Mouse (Mus musculus): Measurements from ENCODE around the gene 4932414N04Rik. TPM values are rescaled to one million over a fixed set of nuclear protein-coding genes. Genes with fewer than 3 reads are reported as not detected.

4932414N04Rik gene
- polyA plus RNA-seq, 1 experiment from 2014 or later: not detected

DNA sequence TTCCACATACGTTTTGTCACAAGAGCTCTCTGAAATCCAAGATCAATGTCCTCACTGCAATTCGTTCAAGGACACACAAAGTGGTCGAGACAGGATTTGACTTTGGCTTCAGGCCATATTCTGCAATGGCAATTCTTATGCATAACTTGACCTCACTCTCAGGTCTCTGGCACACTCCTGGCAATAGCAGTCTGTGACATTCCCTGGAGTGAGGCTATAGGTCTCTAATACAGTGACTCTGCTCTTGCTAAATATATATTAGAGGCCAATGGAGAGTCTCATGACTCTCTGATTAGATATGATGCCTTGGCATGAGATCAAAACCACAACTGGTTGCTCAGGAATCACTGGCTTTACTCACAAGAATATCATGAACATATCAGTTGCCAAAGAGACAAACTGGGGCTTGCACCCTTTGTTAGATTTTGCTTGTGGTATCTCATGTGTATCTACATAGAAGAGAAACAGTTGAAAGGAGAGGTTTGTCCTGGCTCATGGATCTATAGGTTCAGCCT, 130.9 kb downstream of the 4932414N04Rik start:
- Histone ChIP-seq H3K4me1 (replicated peaks) (peaks cover 7% of the 10 kb centered on the region; the same call in 1 of the 2 replicates), H3K27me3 (ENCODE audit: insufficient read depth, poor library complexity, severe bottlenecking) (no peaks in the 10 kb centered on the region), H3K27ac (no peak overlapping the region), H3K4me3 (no peak overlapping the region), H3K9me3 (no peaks in the 10 kb centered on the region), H3K36me3 (no peaks in the 10 kb centered on the region)
- no peak for DNase-seq (ENCODE audit: low spot score)
- 86% methylated on average over 3 of the region's 3 CpGs for WGBS

DNA sequence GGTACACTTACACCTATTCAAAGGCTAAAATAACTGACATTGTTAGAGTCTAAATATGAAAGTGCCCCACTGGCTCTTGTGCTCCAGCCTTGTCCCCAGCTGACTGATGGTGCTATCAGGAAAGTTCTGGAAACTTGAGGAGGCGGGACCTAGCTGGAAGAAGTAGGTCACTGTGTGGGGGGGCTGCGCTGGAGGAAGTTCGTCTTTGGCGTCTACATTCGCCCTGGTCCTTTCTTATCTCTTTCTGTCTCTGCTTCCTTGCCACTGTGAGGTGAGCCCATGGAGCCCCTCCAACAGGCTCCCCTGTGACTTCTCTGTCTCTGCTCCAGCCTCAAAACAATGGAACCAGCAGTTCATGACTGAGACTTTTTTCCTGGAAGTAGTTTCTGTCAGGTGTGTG, 136.0 kb downstream of the 4932414N04Rik start:
- 92% methylated on average over 5 of the region's 5 CpGs for WGBS
- Histone ChIP-seq H3K27me3 (ENCODE audit: insufficient read depth, poor library complexity, severe bottlenecking) (no peaks in the 10 kb centered on the region), H3K4me1 (replicated peaks) (peaks cover 3% of the 10 kb centered on the region; the same call in 1 of the 2 replicates), H3K36me3 (no peaks in the 10 kb centered on the region), H3K9me3 (no peaks in the 10 kb centered on the region), H3K4me3 (no peak overlapping the region), H3K27ac (no peak overlapping the region)
- DNase-seq (ENCODE audit: low spot score): no peak

DNA sequence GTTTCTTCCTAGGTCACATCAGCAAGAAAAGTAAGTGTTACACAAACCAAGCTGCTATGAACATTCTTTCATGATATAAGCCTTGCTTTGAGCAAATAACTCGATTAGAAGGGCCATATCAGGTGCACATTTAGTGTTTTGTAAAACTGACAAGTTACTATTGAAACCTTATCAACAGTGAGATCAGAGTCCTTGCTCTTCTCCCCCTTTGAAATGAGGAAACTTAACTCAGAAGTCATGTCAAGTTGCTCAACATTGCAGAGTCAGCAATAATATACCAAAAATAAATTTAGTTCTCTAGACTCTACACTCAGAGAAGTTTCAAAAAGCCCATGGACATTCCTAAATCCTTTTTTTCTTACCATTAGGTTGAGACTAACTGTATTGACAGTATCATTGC, 137.2 kb downstream of the 4932414N04Rik start:
- H3K27ac ChIP-seq: no peak overlapping the region
- H3K27me3 ChIP-seq (ENCODE audit: insufficient read depth, poor library complexity, severe bottlenecking): no peaks in the 10 kb centered on the region
- H3K36me3 ChIP-seq: no peaks in the 10 kb centered on the region
- no peaks in the 10 kb centered on the region for H3K9me3 ChIP-seq
- DNase-seq (ENCODE audit: low spot score): no peak
- H3K4me1 ChIP-seq (replicated peaks): peaks cover 3% of the 10 kb centered on the region; the same call in 1 of the 2 replicates
- 64% methylated on average over 1 of the region's 1 CpGs for WGBS
- no peak overlapping the region for H3K4me3 ChIP-seq

DNA sequence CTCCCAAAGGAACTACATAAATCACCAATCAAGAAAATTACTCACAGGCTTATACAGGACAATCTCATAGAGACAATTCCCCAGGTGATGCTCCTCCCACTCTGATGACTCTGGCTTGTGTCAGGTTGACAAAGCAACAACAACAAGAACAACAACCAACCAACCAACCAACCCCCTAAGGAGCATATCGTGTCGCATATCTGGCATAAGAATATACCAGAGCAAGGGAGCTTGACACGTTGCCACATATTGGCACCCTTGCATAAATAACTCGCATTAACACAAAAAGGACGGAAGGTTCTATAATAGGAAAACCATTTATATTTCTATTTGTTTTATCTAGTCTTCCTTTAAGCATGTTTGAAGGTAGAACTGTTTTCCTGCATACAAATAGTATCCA, 137.9 kb downstream of the 4932414N04Rik start:
- H3K4me1 ChIP-seq (replicated peaks): peaks cover 3% of the 10 kb centered on the region; the same call in 1 of the 2 replicates
- no peaks in the 10 kb centered on the region for H3K36me3 ChIP-seq
- 92% methylated on average over 5 of the region's 5 CpGs for WGBS
- H3K9me3 ChIP-seq: no peaks in the 10 kb centered on the region
- H3K4me3 ChIP-seq: no peak overlapping the region
- H3K27me3 ChIP-seq (ENCODE audit: insufficient read depth, poor library complexity, severe bottlenecking): no peaks in the 10 kb centered on the region
- DNase-seq (ENCODE audit: low spot score): no peak
- H3K27ac ChIP-seq: no peak overlapping the region

DNA sequence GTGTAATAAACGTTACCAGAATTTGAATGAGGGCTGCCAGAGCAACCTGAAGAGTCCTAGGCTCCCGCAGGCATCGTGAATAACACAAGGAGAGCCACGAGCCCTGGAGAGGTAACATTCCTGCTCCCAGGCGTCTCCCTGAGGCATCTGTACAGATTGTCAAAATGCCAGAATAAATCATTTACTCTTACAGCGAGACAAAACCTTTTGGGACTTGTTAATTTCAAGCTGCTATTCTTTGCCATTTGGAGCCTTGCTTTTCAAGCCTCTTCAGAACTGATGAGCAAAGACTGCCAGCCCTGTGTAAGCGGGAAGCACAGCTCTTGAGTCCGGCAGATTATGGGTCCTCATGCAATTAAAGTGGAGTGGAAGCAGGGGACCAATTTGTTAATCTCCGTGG, 138.3 kb downstream of the 4932414N04Rik start:
- no peak for DNase-seq (ENCODE audit: low spot score)
- 67% methylated on average over 9 of the region's 9 CpGs for WGBS

DNA sequence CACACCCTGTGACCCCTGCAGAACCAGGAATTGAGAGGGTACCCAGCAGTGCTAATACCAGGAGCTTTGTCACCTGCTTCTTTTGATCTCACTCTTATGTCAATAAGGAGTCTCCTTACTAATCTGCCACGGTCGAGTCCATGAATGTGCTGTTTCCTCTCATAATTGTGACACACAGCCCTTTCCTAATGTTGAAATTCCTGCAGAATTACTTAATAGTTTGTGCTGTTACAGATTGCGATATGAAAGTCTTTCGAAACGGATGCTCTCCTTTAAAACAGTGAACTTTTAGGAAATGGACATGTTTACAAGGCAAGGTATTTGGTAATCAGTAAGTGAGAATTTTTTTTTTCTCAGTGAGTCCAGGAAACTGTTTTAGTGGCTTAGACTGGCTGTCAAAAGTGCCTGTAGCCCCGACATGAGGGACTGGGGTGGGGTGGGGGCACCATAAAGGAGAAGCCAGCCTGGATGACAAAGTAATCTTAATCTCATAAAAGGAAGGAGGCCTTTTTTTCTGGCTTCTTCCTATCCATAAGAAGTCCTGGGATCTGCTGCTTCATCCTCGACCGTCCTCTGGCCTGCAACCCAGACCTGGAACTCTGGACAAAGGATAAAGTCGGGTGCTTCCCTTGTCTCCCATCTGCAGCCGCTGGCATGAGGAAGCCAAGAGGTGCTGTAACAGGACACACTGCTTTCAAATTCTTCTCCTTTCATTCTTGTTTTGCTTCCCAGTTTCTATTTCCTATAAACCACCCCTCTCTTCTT, 139.9 kb downstream of the 4932414N04Rik start:
- Histone ChIP-seq H3K27ac (no peak overlapping the region), H3K4me1 (replicated peaks) (peaks cover 3% of the 10 kb centered on the region; the same call in 1 of the 2 replicates)

More for the DNA sequence above, 138.3 kb downstream of the 4932414N04Rik start:
- H3K4me3 ChIP-seq: no peak overlapping the region
- no peaks in the 10 kb centered on the region for H3K36me3 ChIP-seq
- no peaks in the 10 kb centered on the region for H3K27me3 ChIP-seq (ENCODE audit: insufficient read depth, poor library complexity, severe bottlenecking)
- peaks cover 3% of the 10 kb centered on the region; the same call in 1 of the 2 replicates for H3K4me1 ChIP-seq (replicated peaks)
- H3K27ac ChIP-seq: no peak overlapping the region
- no peaks in the 10 kb centered on the region for H3K9me3 ChIP-seq

DNA sequence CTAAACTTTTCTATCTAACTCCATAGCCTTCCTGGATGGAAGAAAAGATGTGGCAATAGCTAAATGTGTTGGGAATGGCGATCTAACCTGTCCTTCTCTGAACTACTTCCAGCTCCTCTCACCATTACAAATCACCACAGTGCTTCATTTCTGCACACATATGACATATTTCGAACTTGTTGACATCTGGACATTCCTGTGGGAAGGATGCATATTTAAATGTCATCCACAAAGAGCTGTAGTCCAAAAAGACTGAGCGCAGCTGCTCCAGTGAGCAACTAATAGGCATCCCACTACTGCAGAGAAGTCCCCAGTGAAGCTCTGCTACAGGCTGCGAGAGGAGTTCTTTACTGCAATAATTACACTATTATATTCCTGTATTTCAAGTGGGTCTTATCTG, 140.8 kb downstream of the 4932414N04Rik start:
- no peak for DNase-seq (ENCODE audit: low spot score)
- 88% methylated on average over 4 of the region's 4 CpGs for WGBS

More for the DNA sequence above, 139.9 kb downstream of the 4932414N04Rik start:
- Histone ChIP-seq H3K27me3 (ENCODE audit: insufficient read depth, poor library complexity, severe bottlenecking) (no peaks in the 10 kb centered on the region), H3K36me3 (no peaks in the 10 kb centered on the region), H3K9me3 (no peaks in the 10 kb centered on the region), H3K4me3 (no peak overlapping the region)
- 79% methylated on average over 10 of the region's 10 CpGs for WGBS
- DNase-seq (ENCODE audit: low spot score): no peak

More for the DNA sequence above, 140.8 kb downstream of the 4932414N04Rik start:
- Histone ChIP-seq H3K4me1 (replicated peaks) (peaks cover 3% of the 10 kb centered on the region; the same call in 1 of the 2 replicates), H3K27ac (no peak overlapping the region), H3K36me3 (no peaks in the 10 kb centered on the region), H3K9me3 (no peaks in the 10 kb centered on the region), H3K4me3 (no peak overlapping the region), H3K27me3 (ENCODE audit: insufficient read depth, poor library complexity, severe bottlenecking) (no peaks in the 10 kb centered on the region)

Other genes starting within 250 kb of the 4932414N04Rik start
- 34.8 and 37.3 TPM in 2 replicates for gene Stk39, start 184.2 kb upstream of the 4932414N04Rik start, polyA plus RNA-seq (2016; fragmentation: Nextera tagmentation; extraction: Ambion mirVana)
- not detected in 2 replicates for gene 4933409G03Rik, start 74.1 kb upstream of the 4932414N04Rik start, polyA plus RNA-seq (2016; fragmentation: Nextera tagmentation; extraction: Ambion mirVana)
- 30.9 and 36.8 TPM in 2 replicates for gene Cers6, start 205.0 kb downstream of the 4932414N04Rik start, polyA plus RNA-seq (2016; fragmentation: Nextera tagmentation; extraction: Ambion mirVana)

Data from hindbrain, embryonic 10.5 days (tissue).